Comparison of ENCODE assay signal across 11 mouse cellular contexts in the genomic region with DNA sequence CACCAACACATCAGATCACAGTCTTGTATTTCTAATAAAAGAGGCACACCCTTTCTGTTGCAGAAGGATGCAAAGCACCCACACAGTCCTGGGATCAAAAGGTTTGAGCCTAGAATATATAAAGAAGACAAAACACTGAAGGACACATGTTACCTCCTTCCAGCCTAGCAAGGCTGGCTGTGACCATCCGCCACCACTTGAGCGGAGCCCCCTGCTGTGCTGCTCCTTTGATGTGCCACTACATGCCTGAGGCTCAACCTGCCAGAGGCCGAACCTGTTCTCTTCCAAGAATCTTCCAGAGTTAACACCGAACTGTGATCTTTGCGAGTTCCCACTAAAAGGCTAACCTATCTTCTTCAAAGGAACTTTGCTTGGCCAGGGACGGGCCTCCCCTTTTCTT. TPM values are rescaled to one million over a fixed set of nuclear protein-coding genes. Genes with fewer than 3 reads are reported as not detected.
"Had no signal": no experiment of that assay in that cellular context is flagged by ENCODE, and none has a peak within 500 bp of the region (broad histone marks: within the 10 kb centered on the region; RNA-seq: fewer than 3 reads in every experiment).

No protein-coding gene starts in this region.

- DNase-seq: lung, adult 2 months; lung, postnatal 14 days; lung, postnatal 36 days; right cerebral cortex, postnatal 14 days; thymus, adult 18-20 months; thymus, postnatal 14 days; thymus, postnatal 36 days had no signal

RNA-seq across cellular contexts. Expression of a gene that starts 25.9 kb away (rescaled TPM):
- total RNA-seq: megakaryocyte progenitor cell, adult 5-6 weeks; midbrain, postnatal 0 days; monocyte, adult 5-6 weeks; neutrophil, adult 5-6 weeks had no signal

RNA-seq across cellular contexts. Expression of a gene that starts 32.5 kb away (rescaled TPM):
- total RNA-seq: megakaryocyte progenitor cell, adult 5-6 weeks; midbrain, postnatal 0 days; monocyte, adult 5-6 weeks had no signal

RNA-seq across cellular contexts. Expression of a gene that starts 52.6 kb away (rescaled TPM):
- total RNA-seq: megakaryocyte progenitor cell, adult 5-6 weeks; midbrain, postnatal 0 days; monocyte, adult 5-6 weeks; neutrophil, adult 5-6 weeks had no signal
